Mouse (Mus musculus): ENCODE results near the gene Pitpnc1. TPM values are rescaled to one million over a fixed set of nuclear protein-coding genes. Genes with fewer than 3 reads are reported as not detected.

Pitpnc1 gene
- total RNA-seq, 2 experiments from 2014 or later = 89.2 TPM

GRCm38 (mm10) chr11:107279258-107279657 lies 191.2 kb downstream of the Pitpnc1 start:
- no peak for DNase-seq

- DNase-seq = peak; percentile 54
These were observed 193.6 kb downstream of the Pitpnc1 start for GRCm38 (mm10) chr11:107276898-107277297.

- DNase-seq = no peak
These were observed 194.2 kb downstream of the Pitpnc1 start for GRCm38 (mm10) chr11:107276337-107276736.

- peak; percentile 40 for DNase-seq
These were observed 194.6 kb downstream of the Pitpnc1 start for GRCm38 (mm10) chr11:107275902-107276301.

GRCm38 (mm10) chr11:107274206-107274605 lies 196.3 kb downstream of the Pitpnc1 start:
- DNase-seq = no peak

- no peak for DNase-seq
These were observed 198.0 kb downstream of the Pitpnc1 start for GRCm38 (mm10) chr11:107272351-107272975.

- no peak for DNase-seq
These were observed 199.9 kb downstream of the Pitpnc1 start for GRCm38 (mm10) chr11:107270564-107270963.

- DNase-seq = no peak
These were observed 203.0 kb downstream of the Pitpnc1 start for GRCm38 (mm10) chr11:107267522-107267921.

GRCm38 (mm10) chr11:107265861-107266260 lies 204.6 kb downstream of the Pitpnc1 start:
- DNase-seq = no peak

GRCm38 (mm10) chr11:107264889-107265615 lies 205.4 kb downstream of the Pitpnc1 start:
- peak; percentile 31 for DNase-seq

- no peak for DNase-seq
These were observed 206.7 kb downstream of the Pitpnc1 start for GRCm38 (mm10) chr11:107263838-107264237.

- DNase-seq = no peak
These were observed 211.1 kb downstream of the Pitpnc1 start for GRCm38 (mm10) chr11:107259428-107259827.

- DNase-seq = no peak
These were observed 215.3 kb downstream of the Pitpnc1 start for GRCm38 (mm10) chr11:107255185-107255584.

- DNase-seq = no peak
These were observed 216.3 kb downstream of the Pitpnc1 start for GRCm38 (mm10) chr11:107254181-107254580.

- no peak for DNase-seq
These were observed 218.5 kb downstream of the Pitpnc1 start for GRCm38 (mm10) chr11:107252026-107252425.

- no peak for DNase-seq
These were observed 219.0 kb downstream of the Pitpnc1 start for GRCm38 (mm10) chr11:107251460-107251859.

GRCm38 (mm10) chr11:107250882-107251281 lies 219.6 kb downstream of the Pitpnc1 start:
- DNase-seq = peak; percentile 41

GRCm38 (mm10) chr11:107248753-107249152 lies 221.7 kb downstream of the Pitpnc1 start:
- DNase-seq = peak; percentile 39

GRCm38 (mm10) chr11:107245657-107246056 lies 224.8 kb downstream of the Pitpnc1 start:
- DNase-seq = no peak

GRCm38 (mm10) chr11:107243126-107243525 lies 227.4 kb downstream of the Pitpnc1 start:
- DNase-seq = no peak

- DNase-seq = no peak
These were observed 228.8 kb downstream of the Pitpnc1 start for GRCm38 (mm10) chr11:107241678-107242077.

- DNase-seq = no peak
These were observed 232.0 kb downstream of the Pitpnc1 start for GRCm38 (mm10) chr11:107238506-107238905.

- DNase-seq = no peak
These were observed 233.0 kb downstream of the Pitpnc1 start for GRCm38 (mm10) chr11:107237532-107237931.

Measured in gastrocnemius, postnatal 25 days (tissue).